Mouse (Mus musculus): ENCODE results near the gene Coch. TPM values are rescaled to one million over a fixed set of nuclear protein-coding genes. Genes with fewer than 3 reads are reported as not detected.
"Not testable (repeated sequence)": the region's sequence is repeated elsewhere in the genome, so short reads cannot be mapped to it uniquely, and the experiment has no call there.

Coch gene
- total RNA-seq, 2 experiments from 2014 or later, result not detected

DNA sequence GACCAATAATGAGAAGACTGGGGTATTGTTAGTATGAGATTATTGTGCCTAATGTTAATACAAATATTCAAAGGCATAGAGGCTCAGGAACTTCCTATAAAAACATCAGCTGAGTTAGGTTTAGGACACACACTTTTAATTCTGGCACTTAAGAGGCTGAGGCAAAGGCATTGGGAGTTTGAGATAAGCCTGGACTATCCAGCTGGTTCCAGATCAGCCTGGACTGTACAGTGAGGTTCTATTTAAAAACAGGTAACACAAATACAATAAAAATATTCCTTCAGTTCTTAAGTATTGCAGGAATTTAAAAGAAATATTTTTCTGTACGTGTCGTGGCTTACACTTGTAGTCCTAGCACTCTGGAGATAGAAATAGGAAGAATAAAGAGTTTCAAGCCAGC lies 43.1 kb downstream of the Coch start:
- no peak for ATAC-seq (replicated peaks; ENCODE audit: low FRiP score, poor library complexity, severe bottlenecking)

DNA sequence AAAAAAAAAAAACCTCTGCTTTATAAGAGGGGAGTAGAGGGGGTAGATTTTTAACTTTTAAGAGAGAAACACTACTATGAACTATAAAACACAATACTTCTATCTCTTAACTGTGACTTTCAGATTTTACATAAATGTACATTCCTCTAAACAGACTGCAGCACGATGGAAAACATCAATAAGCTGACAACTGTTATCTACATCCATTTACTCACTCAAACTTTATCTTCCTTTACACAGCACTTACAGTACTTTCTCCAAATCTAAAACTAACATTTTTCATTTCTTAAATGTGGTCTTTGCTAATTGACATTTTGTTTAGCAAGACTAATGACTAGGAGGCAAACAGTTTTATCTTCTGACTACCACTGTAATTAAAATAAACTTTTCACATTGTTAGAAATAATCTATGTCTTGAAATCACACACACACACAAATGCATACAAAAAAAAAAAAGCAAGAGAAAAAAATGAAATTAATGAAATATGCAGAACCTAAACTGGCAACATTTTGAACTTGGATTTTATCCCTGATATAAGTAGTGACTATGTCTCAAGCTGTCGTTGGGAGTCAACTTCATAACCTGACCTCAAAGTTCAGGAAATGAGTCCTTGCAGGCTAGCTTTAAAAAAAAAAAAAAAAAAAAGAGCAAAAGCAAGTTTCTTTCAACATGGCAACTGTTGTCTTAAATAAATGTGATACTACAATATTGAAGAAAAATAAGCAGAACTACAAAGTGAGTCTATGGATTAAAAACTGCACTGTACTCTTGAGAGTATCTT lies 43.7 kb downstream of the Coch start:
- no peak for ATAC-seq (replicated peaks; ENCODE audit: low FRiP score, poor library complexity, severe bottlenecking)

DNA sequence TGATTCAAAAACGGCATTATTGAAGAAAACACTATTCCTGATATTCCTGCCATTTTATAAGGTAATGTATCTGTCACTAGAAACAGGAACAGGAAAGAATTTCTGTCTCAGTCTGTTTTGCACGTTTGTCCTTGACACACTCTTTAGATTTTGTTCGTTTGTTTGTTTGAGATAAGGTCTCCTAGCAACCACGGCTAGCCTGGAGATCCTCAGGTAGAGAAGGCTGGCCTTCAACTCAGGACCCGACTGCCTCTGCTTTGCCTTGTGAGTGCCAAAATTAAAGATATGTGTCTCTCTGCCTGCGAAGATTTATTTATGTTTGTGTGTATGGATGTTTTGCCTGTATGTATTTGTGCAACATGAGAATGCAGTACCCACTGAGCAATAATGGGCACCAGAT lies 48.7 kb downstream of the Coch start:
- no peak; the same call in 1 of the 2 replicates for ATAC-seq (replicated peaks; ENCODE audit: low FRiP score, poor library complexity, severe bottlenecking)

DNA sequence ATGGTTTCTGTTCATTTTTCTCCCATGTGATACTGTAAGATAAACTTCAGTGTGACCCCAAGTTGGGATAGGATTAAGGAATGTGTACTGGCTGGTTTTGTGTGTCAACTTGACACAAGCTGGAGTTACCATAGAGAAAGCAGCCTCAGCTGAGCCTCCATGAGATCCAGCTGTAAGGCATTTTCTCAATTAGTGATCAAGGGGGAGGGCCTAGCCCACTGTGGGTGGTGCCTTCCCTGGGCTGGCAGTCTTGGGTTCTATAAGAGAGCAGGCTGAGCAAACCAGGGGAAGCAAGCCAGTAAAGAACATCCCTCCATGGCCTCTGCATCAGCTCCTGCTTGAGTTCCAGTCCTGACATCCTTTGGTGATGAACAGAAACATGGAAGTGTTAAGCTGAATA lies 56.3 kb downstream of the Coch start:
- ATAC-seq (replicated peaks; ENCODE audit: low FRiP score, poor library complexity, severe bottlenecking), result not testable (repeated sequence)

Other genes with a start within 250 kb of the Coch start
- gene G2e3, start 245.3 kb upstream of the Coch start, total RNA-seq (2015; ENCODE audit: low replicate concordance), result 29.9 and 61.9 TPM in 2 replicates
- gene G2e3, start 245.3 kb upstream of the Coch start, total RNA-seq (2017; ENCODE audit: low replicate concordance), result 46.4 and 54.9 TPM in 2 replicates
- gene Scfd1, start 215.8 kb upstream of the Coch start, total RNA-seq (2015; ENCODE audit: low replicate concordance), result 43.5 and 74.9 TPM in 2 replicates
- 81.4 and 89.0 TPM in 2 replicates for gene Scfd1, start 215.8 kb upstream of the Coch start, total RNA-seq (2017; ENCODE audit: low replicate concordance)
- gene Ap4s1, start 97.7 kb downstream of the Coch start, total RNA-seq (2015; ENCODE audit: low replicate concordance), result 14.0 and 23.6 TPM in 2 replicates
- gene Ap4s1, start 97.7 kb downstream of the Coch start, total RNA-seq (2017; ENCODE audit: low replicate concordance), result 14.4 and 16.4 TPM in 2 replicates
- gene Strn3, start 98.6 kb downstream of the Coch start, total RNA-seq (2015; ENCODE audit: low replicate concordance), result 26.3 and 34.3 TPM in 2 replicates
- 77.8 and 81.8 TPM in 2 replicates for gene Strn3, start 98.6 kb downstream of the Coch start, total RNA-seq (2017; ENCODE audit: low replicate concordance)
- gene Hectd1, start 236.2 kb downstream of the Coch start, total RNA-seq (2015; ENCODE audit: low replicate concordance), result 251 and 276 TPM in 2 replicates
- 521 and 575 TPM in 2 replicates for gene Hectd1, start 236.2 kb downstream of the Coch start, total RNA-seq (2017; ENCODE audit: low replicate concordance)